Mouse (Mus musculus) limb, embryonic 10.5 days (tissue): Measurements from ENCODE around the gene Kif24. TPM values are rescaled to one million over a fixed set of nuclear protein-coding genes. Genes with fewer than 3 reads are reported as not detected.

ENCODE experiments used
- DNase-seq: peaks from one replicate; pipeline ENCODE4 v3.0.0-alpha.2; 2017; ENCODE audit warnings: low spot score
- H3K27ac ChIP-seq: fragments of 300-500 bp; sonication (generic); 2 replicates; pipeline ENCODE4 v1.5.1; 2016; ENCODE audit warnings: mild to moderate bottlenecking
- H3K27me3 ChIP-seq: fragments of 300-500 bp; sonication (generic); 2 replicates; pipeline ENCODE4 v1.6.1; 2016; ENCODE audit warnings: low read depth, mild to moderate bottlenecking; ENCODE audit not compliant: poor library complexity, severe bottlenecking
- H3K36me3 ChIP-seq: fragments of 300-500 bp; sonication (generic); 2 replicates; pipeline ENCODE4 v1.6.1; 2016; ENCODE audit warnings: mild to moderate bottlenecking, moderate library complexity
- H3K4me1 ChIP-seq: fragments of 300-500 bp; sonication (generic); 2 replicates; pipeline ENCODE4 v1.6.1; 2016
- H3K4me3 ChIP-seq: fragments of 300-500 bp; sonication (generic); 2 replicates; pipeline ENCODE4 v1.5.1; 2016; ENCODE audit warnings: mild to moderate bottlenecking, moderate library complexity
- H3K9me3 ChIP-seq: fragments of 300-500 bp; sonication (generic); replicated peaks from 2 replicates; pipeline ENCODE4 v1.6.1; 2016; ENCODE audit warnings: mild to moderate bottlenecking
- WGBS: fragments of 180-500 bp; shearing (Covaris S2); methylation state at CpG from one replicate; pipeline ENCODE4 v1.1.7; 2016; 5-methylcytosine and 5-hydroxymethylcytosine counted together
- polyA plus RNA-seq: library from polyadenylated mRNA; unstranded; fragments of >200 nt; fragmentation: Nextera tagmentation; extraction: Ambion mirVana; gene quantifications from 2 replicates; pipeline ENCODE4 v1.2.1, GENCODE M21; 2016

Gene Kif24
- 14.1 and 14.5 TPM in 2 replicates for polyA plus RNA-seq

GRCm38 (mm10) chr4:41464345-41465286 is at the start of gene Kif24, which contains the start of gene Nudt2:
TSS of gene Kif24 (minus strand) at chr4:41464887.
TSS of gene Nudt2 (plus strand) at chr4:41465151.
- WGBS = under 1% methylated on average over 70 of the region's 70 CpGs

GRCm38 (mm10) chr4:41513714-41514113 is 49.0 kb upstream of the Kif24 start:
- peak; percentile 41 for DNase-seq
- Histone ChIP-seq H3K27ac (peak overlapping the region; percentile 64), H3K9me3 (no peaks in the 10 kb centered on the region)

More at GRCm38 (mm10) chr4:41464345-41465286, at the start of gene Kif24, which contains the start of gene Nudt2:
- Histone ChIP-seq H3K4me1 (peaks cover 26% of the 10 kb centered on the region), H3K27me3 (no peaks in the 10 kb centered on the region), H3K4me3 (peak within 1 kb of the TSS; percentile 71), H3K36me3 (peaks cover 18% of the 10 kb centered on the region), H3K27ac (peak within 1 kb of the TSS; percentile 92), H3K9me3 (no peaks in the 10 kb centered on the region)
- peak; percentile 95 for DNase-seq

GRCm38 (mm10) chr4:41513309-41513708 is 48.6 kb upstream of the Kif24 start:
- H3K4me1 ChIP-seq = peaks cover 23% of the 10 kb centered on the region
- WGBS = 22% methylated on average over 4 of the region's 4 CpGs
- H3K36me3 ChIP-seq = no peaks in the 10 kb centered on the region
- H3K27ac ChIP-seq = peak overlapping the region; percentile 64
- DNase-seq = no peak
- no peak overlapping the region for H3K4me3 ChIP-seq
- H3K27me3 ChIP-seq = peaks cover 17% of the 10 kb centered on the region
- no peaks in the 10 kb centered on the region for H3K9me3 ChIP-seq

More at GRCm38 (mm10) chr4:41513714-41514113, 49.0 kb upstream of the Kif24 start:
- WGBS = 7% methylated on average over 8 of the region's 8 CpGs
- H3K4me1 ChIP-seq = peaks cover 23% of the 10 kb centered on the region
- peaks cover 16% of the 10 kb centered on the region for H3K27me3 ChIP-seq
- no peak overlapping the region for H3K4me3 ChIP-seq
- H3K36me3 ChIP-seq = no peaks in the 10 kb centered on the region

GRCm38 (mm10) chr4:41507998-41508397 is 43.3 kb upstream of the Kif24 start:
- H3K4me1 ChIP-seq = peaks cover 35% of the 10 kb centered on the region
- no peak for DNase-seq
- H3K36me3 ChIP-seq = no peaks in the 10 kb centered on the region
- WGBS = 44% methylated on average over 7 of the region's 7 CpGs
- H3K4me3 ChIP-seq = peak overlapping the region; percentile 59
- H3K9me3 ChIP-seq = no peaks in the 10 kb centered on the region
- H3K27me3 ChIP-seq = peaks cover 34% of the 10 kb centered on the region
- H3K27ac ChIP-seq = no peak overlapping the region

- Histone ChIP-seq H3K27me3 (peaks cover 38% of the 10 kb centered on the region), H3K4me1 (peaks cover 35% of the 10 kb centered on the region), H3K4me3 (peak overlapping the region; percentile 59), H3K9me3 (no peaks in the 10 kb centered on the region), H3K27ac (peak overlapping the region; percentile 84), H3K36me3 (no peaks in the 10 kb centered on the region)
- no peak for DNase-seq
- WGBS = 1% methylated on average over 22 of the region's 22 CpGs
Measured at GRCm38 (mm10) chr4:41507326-41507924, 42.7 kb upstream of the Kif24 start.

GRCm38 (mm10) chr4:41506906-41507305 is 42.2 kb upstream of the Kif24 start:
- no peaks in the 10 kb centered on the region for H3K36me3 ChIP-seq
- peaks cover 40% of the 10 kb centered on the region for H3K27me3 ChIP-seq
- H3K9me3 ChIP-seq = no peaks in the 10 kb centered on the region
- peak overlapping the region; percentile 59 for H3K4me3 ChIP-seq
- peaks cover 38% of the 10 kb centered on the region for H3K4me1 ChIP-seq
- WGBS = under 1% methylated on average over 29 of the region's 29 CpGs
- DNase-seq = peak; percentile 92
- H3K27ac ChIP-seq = peak overlapping the region; percentile 84

- 11% methylated on average over 13 of the region's 13 CpGs for WGBS
- Histone ChIP-seq H3K4me3 (peak overlapping the region; percentile 59; the same call in 1 of the 2 replicates), H3K4me1 (peaks cover 38% of the 10 kb centered on the region), H3K27me3 (peaks cover 48% of the 10 kb centered on the region), H3K9me3 (no peaks in the 10 kb centered on the region), H3K36me3 (no peaks in the 10 kb centered on the region), H3K27ac (peak overlapping the region; percentile 84; the same call in 1 of the 2 replicates)
- peak; percentile 67 for DNase-seq
Measured at GRCm38 (mm10) chr4:41506156-41506555, 41.5 kb upstream of the Kif24 start.

GRCm38 (mm10) chr4:41505131-41505551 is 40.5 kb upstream of the Kif24 start:
- peaks cover 58% of the 10 kb centered on the region for H3K27me3 ChIP-seq
- WGBS = 54% methylated on average over 11 of the region's 11 CpGs
- peaks cover 38% of the 10 kb centered on the region for H3K4me1 ChIP-seq

GRCm38 (mm10) chr4:41504325-41504724 is 39.6 kb upstream of the Kif24 start:
- WGBS = 72% methylated on average over 5 of the region's 5 CpGs
- Histone ChIP-seq H3K9me3 (no peaks in the 10 kb centered on the region), H3K4me1 (peaks cover 41% of the 10 kb centered on the region), H3K27me3 (peaks cover 66% of the 10 kb centered on the region), H3K36me3 (no peaks in the 10 kb centered on the region), H3K27ac (no peak overlapping the region), H3K4me3 (no peak overlapping the region)
- DNase-seq = no peak

More at GRCm38 (mm10) chr4:41505131-41505551, 40.5 kb upstream of the Kif24 start:
- no peaks in the 10 kb centered on the region for H3K36me3 ChIP-seq
- no peak overlapping the region for H3K27ac ChIP-seq
- no peak overlapping the region for H3K4me3 ChIP-seq
- no peak for DNase-seq
- no peaks in the 10 kb centered on the region for H3K9me3 ChIP-seq

- H3K27ac ChIP-seq = peak within 1 kb of the TSS; percentile 76; the same call in 1 of the 2 replicates
- under 1% methylated on average over 18 of the region's 18 CpGs for WGBS
- H3K27me3 ChIP-seq = peaks cover 70% of the 10 kb centered on the region
- H3K4me3 ChIP-seq = peak within 1 kb of the TSS; percentile 52
- peak; percentile 98 for DNase-seq
- no peaks in the 10 kb centered on the region for H3K36me3 ChIP-seq
- no peaks in the 10 kb centered on the region for H3K9me3 ChIP-seq
- H3K4me1 ChIP-seq = peaks cover 53% of the 10 kb centered on the region
Measured at GRCm38 (mm10) chr4:41502986-41503412, 38.3 kb upstream of the Kif24 start, which contains the start of gene AI464131. TSS of gene AI464131 (minus strand) at chr4:41503076.

GRCm38 (mm10) chr4:41502171-41502940 is 37.7 kb upstream of the Kif24 start:
- H3K4me1 ChIP-seq = peaks cover 53% of the 10 kb centered on the region
- H3K27ac ChIP-seq = peak overlapping the region; percentile 76; the same call in 1 of the 2 replicates
- H3K9me3 ChIP-seq = no peaks in the 10 kb centered on the region
- DNase-seq = no peak
- 9% methylated on average over 20 of the region's 20 CpGs for WGBS
- no peaks in the 10 kb centered on the region for H3K36me3 ChIP-seq
- H3K27me3 ChIP-seq = peaks cover 71% of the 10 kb centered on the region
- H3K4me3 ChIP-seq = peak overlapping the region; percentile 52

- Histone ChIP-seq H3K27ac (no peak overlapping the region), H3K4me3 (no peak overlapping the region), H3K4me1 (peaks cover 38% of the 10 kb centered on the region), H3K9me3 (no peaks in the 10 kb centered on the region), H3K36me3 (no peaks in the 10 kb centered on the region), H3K27me3 (peaks cover 80% of the 10 kb centered on the region)
- no peak for DNase-seq
- WGBS = 80% methylated on average over 4 of the region's 4 CpGs
Measured at GRCm38 (mm10) chr4:41500787-41501186, 36.1 kb upstream of the Kif24 start.
